Mouse (Mus musculus) spleen, adult 2 months (tissue): Measurements from ENCODE around the gene Tpo. TPM values are rescaled to one million over a fixed set of nuclear protein-coding genes. Genes with fewer than 3 reads are reported as not detected.

Source experiments
- DNase-seq, 2 experiments: peaks; one replicate each; pipeline versions ENCODE4 v3.0.0 to v3.0.0-alpha.2; 2012 to 2021; ENCODE audit warnings: low spot score in 2 of 2, low read depth in 1 of 2
- H3K27ac ChIP-seq: fragments of 200-500 bp; 2 replicates; pipeline ENCODE4 v1.5.1; 2012; ENCODE audit warnings: low read length, inconsistent platforms; ENCODE audit not compliant: insufficient read depth
- H3K27me3 ChIP-seq: fragments of 200-500 bp; 2 replicates; pipeline ENCODE4 v1.6.1; 2012; ENCODE audit warnings: mild to moderate bottlenecking, moderate library complexity, low read length, inconsistent platforms; ENCODE audit not compliant: control insufficient read depth, insufficient read depth
- H3K36me3 ChIP-seq: fragments of 200-500 bp; 2 replicates; pipeline ENCODE4 v1.6.1; 2012; ENCODE audit warnings: mild to moderate bottlenecking, low read length, inconsistent platforms; ENCODE audit not compliant: control insufficient read depth, insufficient read depth
- H3K4me1 ChIP-seq: fragments of 200-500 bp; 2 replicates; pipeline ENCODE4 v1.6.1; 2011; ENCODE audit warnings: inconsistent platforms; ENCODE audit not compliant: control insufficient read depth, insufficient read depth, insufficient read length
- H3K4me3 ChIP-seq: fragments of 200-500 bp; 2 replicates; pipeline ENCODE4 v1.5.1; 2011; ENCODE audit warnings: mild to moderate bottlenecking, inconsistent platforms; ENCODE audit not compliant: insufficient read depth, insufficient read length; ENCODE audit errors: extremely low read depth
- CTCF ChIP-seq: fragments of 200-500 bp; IDR thresholded peaks from 2 replicates; pipeline ENCODE4 v1.5.1; 2011; ENCODE audit warnings: mild to moderate bottlenecking, inconsistent platforms; ENCODE audit not compliant: insufficient read depth, insufficient read length, insufficient replicate concordance; ENCODE audit errors: extremely low read depth
- POLR2A ChIP-seq: fragments of 200-500 bp; IDR thresholded peaks from 2 replicates; pipeline ENCODE4 v1.6.1; 2011; ENCODE audit warnings: low read depth, low read length, inconsistent platforms
- WGBS: fragments of 180-500 bp; shearing (Covaris S2); methylation state at CpG from one replicate; pipeline ENCODE4 v1.1.7; 2018; 5-methylcytosine and 5-hydroxymethylcytosine counted together
- polyA plus RNA-seq: library from polyadenylated mRNA; depleted of rRNA; stranded (reverse); fragments of >200 nt; gene quantifications from 2 replicates; pipeline ENCODE4 v1.2.3, GENCODE M21; 2012; rRNA removed

Gene Tpo
- not detected in 2 replicates for polyA plus RNA-seq

GRCm38 (mm10) chr12:30132524-30132923 lies at the start of gene Tpo:
TSS of gene Tpo (minus strand) at chr12:30132624.
- Histone ChIP-seq H3K27me3 (no peaks in the 10 kb centered on the region), H3K27ac (no peak within 1 kb of the TSS), H3K4me3 (no peak within 1 kb of the TSS), H3K4me1 (no peaks in the 10 kb centered on the region), H3K36me3 (no peaks in the 10 kb centered on the region)
- 78% methylated on average over 4 of the region's 4 CpGs for WGBS
- DNase-seq = no peak
- no peak for TF ChIP-seq POLR2A
- TF ChIP-seq CTCF = no peak

GRCm38 (mm10) chr12:30181721-30182120 lies 49.3 kb upstream of the Tpo start:
- Histone ChIP-seq H3K27ac (no peak overlapping the region), H3K27me3 (no peaks in the 10 kb centered on the region), H3K4me1 (no peaks in the 10 kb centered on the region), H3K4me3 (no peak overlapping the region), H3K36me3 (no peaks in the 10 kb centered on the region)
- TF ChIP-seq POLR2A (no peak), CTCF (no peak)
- no peak for DNase-seq
- 83% methylated on average over 3 of the region's 3 CpGs for WGBS

- no peak for DNase-seq
- Histone ChIP-seq H3K36me3 (no peaks in the 10 kb centered on the region), H3K4me1 (no peaks in the 10 kb centered on the region), H3K4me3 (no peak overlapping the region), H3K27me3 (no peaks in the 10 kb centered on the region), H3K27ac (no peak overlapping the region)
- WGBS = 77% methylated on average over 1 of the region's 1 CpGs
- TF ChIP-seq CTCF (no peak), POLR2A (no peak)
Measured at GRCm38 (mm10) chr12:30179623-30180022, 47.2 kb upstream of the Tpo start.

- whole genome bisulfite sequencing = 80% methylated on average over 6 of the region's 6 CpGs
- no peaks in the 10 kb centered on the region for H3K36me3 ChIP-seq
- no peak for DNase-seq
- H3K27ac ChIP-seq = no peak overlapping the region
- H3K27me3 ChIP-seq = no peaks in the 10 kb centered on the region
- TF ChIP-seq CTCF (no peak), POLR2A (no peak)
- no peaks in the 10 kb centered on the region for H3K4me1 ChIP-seq
- H3K4me3 ChIP-seq = no peak overlapping the region
Measured at GRCm38 (mm10) chr12:30177966-30178365, 45.5 kb upstream of the Tpo start.

- Histone ChIP-seq H3K27me3 (no peaks in the 10 kb centered on the region), H3K4me3 (no peak overlapping the region), H3K27ac (no peak overlapping the region), H3K4me1 (no peaks in the 10 kb centered on the region), H3K36me3 (no peaks in the 10 kb centered on the region)
- WGBS = 87% methylated on average over 2 of the region's 2 CpGs
- no peak for DNase-seq
- TF ChIP-seq CTCF (no peak), POLR2A (no peak)
Measured at GRCm38 (mm10) chr12:30177529-30177928, 45.1 kb upstream of the Tpo start.

GRCm38 (mm10) chr12:30168491-30168890 lies 36.1 kb upstream of the Tpo start:
- Histone ChIP-seq H3K27ac (no peak overlapping the region), H3K27me3 (no peaks in the 10 kb centered on the region), H3K36me3 (no peaks in the 10 kb centered on the region), H3K4me3 (no peak overlapping the region), H3K4me1 (no peaks in the 10 kb centered on the region)
- no peak for DNase-seq
- WGBS = 74% methylated on average over 3 of the region's 3 CpGs
- no peak for TF ChIP-seq CTCF
- no peak for TF ChIP-seq POLR2A

GRCm38 (mm10) chr12:30164538-30164937 lies 32.1 kb upstream of the Tpo start:
- Histone ChIP-seq H3K36me3 (no peaks in the 10 kb centered on the region), H3K27me3 (no peaks in the 10 kb centered on the region), H3K27ac (no peak overlapping the region), H3K4me1 (no peaks in the 10 kb centered on the region), H3K4me3 (no peak overlapping the region)
- DNase-seq = no peak
- 80% methylated on average over 5 of the region's 5 CpGs for WGBS
- no peak for TF ChIP-seq CTCF
- TF ChIP-seq POLR2A = no peak
